Mouse (Mus musculus) Patski (cell line): ENCODE data around the gene Spg20. TPM values are rescaled to one million over a fixed set of nuclear protein-coding genes. Genes with fewer than 3 reads are reported as not detected.

ENCODE experiments used
- ATAC-seq: fragments of 100-300 bp; one replicate; pipeline ENCODE4 v1.8.0; 2021
- CTCF ChIA-PET: fragments of 350-600 bp; sonication (Branson Sonifier 250); formaldehyde crosslinking; loops from one replicate; lab custom pipeline; 2022; ENCODE audit warnings: inconsistent platforms; lab: Charles Lee
- POLR2A ChIA-PET: fragments of 350-600 bp; sonication (Branson Sonifier 250); formaldehyde crosslinking; loops from one replicate; lab custom pipeline; 2022; ENCODE audit warnings: antibody characterized with exemption, inconsistent platforms; lab: Charles Lee
- DNase-seq: peaks from one replicate; pipeline ENCODE4 v3.0.0-alpha.2; 2011; ENCODE audit warnings: low read depth, low spot score
- H3K27me3 ChIP-seq: fragments of 371-371 bp; one replicate; pipeline ENCODE4 v1.5.1; 2021
- CTCF ChIP-seq: fragments of 100-300 bp; IDR thresholded peaks from one replicate; pipeline ENCODE4 v1.5.1; 2021
- in situ Hi-C: fragments of 300-500 bp; cut with MboI; formaldehyde crosslinking; loops from 3 replicates; pipeline ENCODE4 v1.11.1; 2018; ENCODE audit warnings: low pct_unique_long_range_greater_than_20kb, mixed read lengths
- polyA plus RNA-seq: library from polyadenylated mRNA; unstranded; gene quantifications from one replicate; pipeline ENCODE4 v1.2.3, GENCODE M21; 2021

The Spg20 gene
- polyA plus RNA-seq, 1 experiment from 2014 or later, result 69.2 TPM

GRCm38 (mm10) chr3:55131576-55132233 is 19.8 kb downstream of the Spg20 start:
- H3K27me3 ChIP-seq, result no peaks in the 10 kb centered on the region
- ChIA-PET POLR2A (interaction anchor here (1.1 to 1.2 kb wide), 2 partner anchors 10 to 13 kb away, joined by 3 read pairs; no protein-coding TSS in a partner anchor), CTCF (interaction anchor here (2.6 to 12.8 kb wide), 3 partner anchors 10 to 15 kb away, joined by 10 to 143 read pairs (median 14); no protein-coding TSS in a partner anchor)
- in situ Hi-C loops, result no loop called here
- no peak for DNase-seq
- TF ChIP-seq CTCF, result no peak
- ATAC-seq, result no peak

- ATAC-seq, result no peak
- H3K27me3 ChIP-seq, result no peaks in the 10 kb centered on the region
- CTCF ChIA-PET, result interaction anchor here (1.6 to 12.8 kb wide), 2 partner anchors 9 to 218 kb away, joined by 5 to 143 read pairs; no protein-coding TSS in a partner anchor
- in situ Hi-C loops, result no loop called here
- no peak for DNase-seq
- no peak for TF ChIP-seq CTCF
- POLR2A ChIA-PET, result no interaction called here
Measured at GRCm38 (mm10) chr3:55137039-55137438, 25.1 kb downstream of the Spg20 start, which contains the start of gene Ccdc169. TSS of gene Ccdc169 (plus strand) at chr3:55137339.

- POLR2A ChIA-PET, result interaction anchor here (0.6 to 0.9 kb wide), 2 partner anchors 10 kb away, joined by 3 read pairs; no protein-coding TSS in a partner anchor
- no peak for ATAC-seq
- no peaks in the 10 kb centered on the region for H3K27me3 ChIP-seq
- in situ Hi-C loops, result no loop called here
- CTCF ChIA-PET, result interaction anchor here (1.2 to 16.3 kb wide), 4 partner anchors 9 to 59 kb away, joined by 3 to 143 read pairs (median 18); partner anchors contain the start of gene Ccdc169
- no peak for TF ChIP-seq CTCF
- no peak for DNase-seq
Measured at GRCm38 (mm10) chr3:55139837-55140236, 27.9 kb downstream of the Spg20 start.

GRCm38 (mm10) chr3:55141401-55141800 is 29.5 kb downstream of the Spg20 start:
- TF ChIP-seq CTCF, result no peak
- POLR2A ChIA-PET, result interaction anchor here (0.8 to 0.9 kb wide), 2 partner anchors 9 to 29 kb away, joined by 3 read pairs; no protein-coding TSS in a partner anchor
- CTCF ChIA-PET, result interaction anchor here (1.9 to 16.3 kb wide), 3 partner anchors 11 to 61 kb away, joined by 8 to 143 read pairs (median 30); partner anchors contain the start of gene Ccdc169
- no peaks in the 10 kb centered on the region for H3K27me3 ChIP-seq
- in situ Hi-C loops, result no loop called here
- no peak for ATAC-seq
- DNase-seq, result no peak

GRCm38 (mm10) chr3:55144916-55145315 is 33.0 kb downstream of the Spg20 start:
- peak; percentile 15 for DNase-seq
- no peak for TF ChIP-seq CTCF
- in situ Hi-C loops, result loop anchor here (5.0 kb wide), 1 partner anchor 63 kb away; no protein-coding TSS in a partner anchor
- CTCF ChIA-PET, result interaction anchor here (0.9 to 16.3 kb wide), 6 partner anchors 8 to 209 kb away, joined by 3 to 143 read pairs (median 3); partner anchors contain the start of gene Ccdc169
- peak; percentile 63 for ATAC-seq
- H3K27me3 ChIP-seq, result no peaks in the 10 kb centered on the region
- POLR2A ChIA-PET, result interaction anchor here (0.7 to 1.1 kb wide), 4 partner anchors 30 to 732 kb away, joined by 3 to 6 read pairs (median 3); no protein-coding TSS in a partner anchor

- ChIA-PET POLR2A (no interaction called here), CTCF (interaction anchor here (1.9 to 16.3 kb wide), 2 partner anchors 16 to 208 kb away, joined by 4 to 143 read pairs; partner anchors contain the start of gene Ccdc169)
- no peaks in the 10 kb centered on the region for H3K27me3 ChIP-seq
- TF ChIP-seq CTCF, result no peak
- no peak for DNase-seq
- in situ Hi-C loops, result loop anchor here (5.0 kb wide), 1 partner anchor 64 kb away; no protein-coding TSS in a partner anchor
- ATAC-seq, result no peak
Measured at GRCm38 (mm10) chr3:55146441-55146840, 34.5 kb downstream of the Spg20 start.

GRCm38 (mm10) chr3:55147156-55147555 is 35.2 kb downstream of the Spg20 start:
- ATAC-seq (no peak), DNase-seq (no peak)
- TF ChIP-seq CTCF, result no peak
- in situ Hi-C loops, result loop anchor here (5.0 kb wide), 1 partner anchor 65 kb away; no protein-coding TSS in a partner anchor
- POLR2A ChIA-PET, result no interaction called here
- CTCF ChIA-PET, result interaction anchor here (1.9 to 16.3 kb wide), 2 partner anchors 16 to 208 kb away, joined by 4 to 143 read pairs; partner anchors contain the start of gene Ccdc169
- H3K27me3 ChIP-seq, result no peaks in the 10 kb centered on the region

GRCm38 (mm10) chr3:55148091-55148490 is 36.2 kb downstream of the Spg20 start:
- in situ Hi-C loops, result loop anchor here (5.0 kb wide), 1 partner anchor 66 kb away; no protein-coding TSS in a partner anchor
- TF ChIP-seq CTCF, result no peak
- ChIA-PET POLR2A (no interaction called here), CTCF (interaction anchor here (1.0 to 16.3 kb wide), 5 partner anchors 9 to 209 kb away, joined by 3 to 215 read pairs (median 11); partner anchors contain the start of gene Ccdc169)
- DNase-seq (no peak), ATAC-seq (no peak)
- no peaks in the 10 kb centered on the region for H3K27me3 ChIP-seq

- TF ChIP-seq CTCF, result peak; percentile 98
- no peaks in the 10 kb centered on the region for H3K27me3 ChIP-seq
- DNase-seq (peak; percentile 24), ATAC-seq (peak; percentile 48)
- in situ Hi-C loops, result loop anchor here (5.0 kb wide), 1 partner anchor 335 kb away; no protein-coding TSS in a partner anchor
- ChIA-PET CTCF (interaction anchor here (0.6 to 16.3 kb wide), 38 partner anchors 7 to 340 kb away, joined by 3 to 215 read pairs (median 5); partner anchors contain the start of genes Ccdc169 and Sohlh2), POLR2A (interaction anchor here (0.7 to 1.6 kb wide), 3 partner anchors 22 to 203 kb away, joined by 3 to 6 read pairs (median 3); no protein-coding TSS in a partner anchor)
Measured at GRCm38 (mm10) chr3:55151656-55152433, 39.9 kb downstream of the Spg20 start.
